Mouse (Mus musculus) spleen, adult 12 weeks (tissue): ENCODE data around the gene Mapk11.

ENCODE experiments used
- DNase-seq: peaks from one replicate; pipeline ENCODE4 v3.0.0; 2022; ENCODE audit warnings: low spot score

Gene Mapk11

GRCm38 (mm10) chr15:89103921-89104320 is 45.5 kb downstream of the Mapk11 start:
- DNase-seq, result no peak

- DNase-seq, result no peak
Measured at GRCm38 (mm10) chr15:89102646-89103045, 46.8 kb downstream of the Mapk11 start.

- no peak for DNase-seq
Measured at GRCm38 (mm10) chr15:89100823-89101222, 48.6 kb downstream of the Mapk11 start.

GRCm38 (mm10) chr15:89098616-89099015 is 50.8 kb downstream of the Mapk11 start:
- DNase-seq, result no peak

GRCm38 (mm10) chr15:89097450-89097849 is 52.0 kb downstream of the Mapk11 start:
- DNase-seq, result no peak
